Mouse (Mus musculus) midbrain, embryonic 10.5 days (tissue): ENCODE results near the gene Prkab2. TPM values are rescaled to one million over a fixed set of nuclear protein-coding genes. Genes with fewer than 3 reads are reported as not detected.

ENCODE experiments used
- DNase-seq: peaks from one replicate; pipeline ENCODE4 v3.0.0-alpha.2; 2017; ENCODE audit warnings: low spot score
- H3K27ac ChIP-seq: fragments of 300-500 bp; sonication (generic); replicated peaks from 2 replicates; pipeline ENCODE4 v1.5.1; 2016; ENCODE audit warnings: mild to moderate bottlenecking
- H3K27me3 ChIP-seq: fragments of 300-500 bp; sonication (generic); 2 replicates; pipeline ENCODE4 v1.6.1; 2016; ENCODE audit warnings: low read depth, mild to moderate bottlenecking; ENCODE audit not compliant: poor library complexity, severe bottlenecking
- H3K36me3 ChIP-seq: fragments of 300-500 bp; sonication (generic); 2 replicates; pipeline ENCODE4 v1.6.1; 2016; ENCODE audit warnings: mild to moderate bottlenecking, moderate library complexity
- H3K4me1 ChIP-seq: fragments of 300-500 bp; sonication (generic); 2 replicates; pipeline ENCODE4 v1.6.1; 2016
- H3K4me3 ChIP-seq: fragments of 300-500 bp; sonication (generic); 2 replicates; pipeline ENCODE4 v1.5.1; 2016; ENCODE audit warnings: mild to moderate bottlenecking, moderate library complexity
- H3K9me3 ChIP-seq: fragments of 300-500 bp; sonication (generic); replicated peaks from 2 replicates; pipeline ENCODE4 v1.6.1; 2016; ENCODE audit warnings: mild to moderate bottlenecking
- WGBS: fragments of 180-500 bp; shearing (Covaris S2); methylation state at CpG from one replicate; pipeline ENCODE4 v1.1.7; 2016; 5-methylcytosine and 5-hydroxymethylcytosine counted together
- microRNA-seq: library from miRNA; unstranded; fragments of <30 nt; microRNA quantifications from one replicate; pipeline ENCODE4, GENCODE M21; 2017
- polyA plus RNA-seq: library from polyadenylated mRNA; unstranded; fragments of >200 nt; fragmentation: Nextera tagmentation; extraction: Ambion mirVana; gene quantifications from 2 replicates; pipeline ENCODE4 v1.2.1, GENCODE M21; 2016

The Prkab2 gene
- polyA plus RNA-seq, 1 experiment from 2014 or later = 7.0 TPM

DNA sequence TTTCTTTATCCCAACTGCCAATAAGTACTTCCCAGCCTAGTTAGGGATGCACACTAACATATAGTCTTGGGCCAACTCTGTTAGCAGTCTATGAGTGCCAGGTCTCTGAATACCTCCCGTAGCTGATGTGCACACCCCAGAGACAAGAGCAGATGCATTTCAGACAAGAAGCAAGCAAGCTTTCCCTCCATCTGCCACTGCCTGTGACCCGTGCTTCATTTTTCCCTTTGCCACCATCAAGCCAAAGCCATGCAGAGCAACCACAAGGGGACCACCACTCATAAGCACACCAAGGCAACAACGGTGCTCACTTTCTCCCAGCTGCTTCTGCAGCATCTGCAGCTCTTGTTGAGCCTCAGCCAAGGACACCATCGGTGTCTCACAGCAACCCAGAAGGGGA, 48.6 kb downstream of the Prkab2 start:
- no peaks in the 10 kb centered on the region for H3K36me3 ChIP-seq
- H3K4me1 ChIP-seq = no peaks in the 10 kb centered on the region
- no peaks in the 10 kb centered on the region for H3K9me3 ChIP-seq
- no peak overlapping the region for H3K27ac ChIP-seq
- no peaks in the 10 kb centered on the region for H3K27me3 ChIP-seq
- H3K4me3 ChIP-seq = no peak overlapping the region
- WGBS = 94% methylated on average over 4 of the region's 4 CpGs
- no peak for DNase-seq

DNA sequence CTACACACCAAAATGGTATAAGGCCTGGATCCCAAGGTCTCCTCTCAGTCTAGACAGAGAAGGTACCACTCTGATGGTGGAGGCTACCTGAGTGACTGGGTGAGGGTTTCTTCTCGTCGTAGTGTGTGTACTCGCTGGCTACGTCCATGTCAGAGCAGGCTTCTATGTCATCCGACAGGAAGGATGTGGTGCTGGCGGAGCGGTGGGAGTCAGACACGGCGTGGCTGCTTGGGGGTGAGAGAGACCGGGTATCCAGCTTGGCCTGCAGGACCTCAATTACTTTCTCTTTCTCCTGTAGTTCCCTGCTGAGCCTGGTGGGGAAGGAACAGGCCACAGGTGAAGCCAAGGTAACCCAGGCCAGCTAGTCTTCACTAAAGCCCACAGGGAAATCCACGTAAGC, 52.1 kb downstream of the Prkab2 start:
- H3K9me3 ChIP-seq = no peaks in the 10 kb centered on the region
- WGBS = 91% methylated on average over 11 of the region's 11 CpGs

DNA sequence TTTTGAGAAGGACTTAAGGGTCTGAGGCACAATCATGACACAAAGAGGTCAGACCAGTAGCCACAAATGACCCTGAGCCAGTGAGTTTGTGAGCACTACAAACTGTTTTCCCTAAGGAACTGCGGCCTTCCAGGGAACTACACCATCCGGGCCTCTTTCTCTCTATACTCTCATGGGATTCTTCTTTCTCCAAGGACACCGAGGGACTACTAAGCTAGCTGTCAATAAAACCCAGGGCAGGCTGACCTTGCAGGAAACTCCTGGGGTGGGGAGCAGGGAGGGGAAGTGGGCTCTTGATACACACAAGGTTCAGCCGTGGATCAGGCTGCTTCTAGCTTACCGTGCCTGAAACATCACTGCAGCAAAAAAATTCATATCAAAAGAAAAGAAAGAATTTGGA, 52.9 kb downstream of the Prkab2 start:
- DNase-seq = no peak
- no peak overlapping the region for H3K4me3 ChIP-seq
- no peaks in the 10 kb centered on the region for H3K9me3 ChIP-seq
- no peaks in the 10 kb centered on the region for H3K4me1 ChIP-seq
- 64% methylated on average over 5 of the region's 5 CpGs for WGBS
- H3K27me3 ChIP-seq = no peaks in the 10 kb centered on the region
- no peak overlapping the region for H3K27ac ChIP-seq
- no peaks in the 10 kb centered on the region for H3K36me3 ChIP-seq

More for the DNA sequence above, 52.1 kb downstream of the Prkab2 start:
- no peak for DNase-seq
- no peaks in the 10 kb centered on the region for H3K4me1 ChIP-seq
- H3K36me3 ChIP-seq = no peaks in the 10 kb centered on the region
- H3K27me3 ChIP-seq = no peaks in the 10 kb centered on the region
- no peak overlapping the region for H3K4me3 ChIP-seq
- H3K27ac ChIP-seq = no peak overlapping the region

DNA sequence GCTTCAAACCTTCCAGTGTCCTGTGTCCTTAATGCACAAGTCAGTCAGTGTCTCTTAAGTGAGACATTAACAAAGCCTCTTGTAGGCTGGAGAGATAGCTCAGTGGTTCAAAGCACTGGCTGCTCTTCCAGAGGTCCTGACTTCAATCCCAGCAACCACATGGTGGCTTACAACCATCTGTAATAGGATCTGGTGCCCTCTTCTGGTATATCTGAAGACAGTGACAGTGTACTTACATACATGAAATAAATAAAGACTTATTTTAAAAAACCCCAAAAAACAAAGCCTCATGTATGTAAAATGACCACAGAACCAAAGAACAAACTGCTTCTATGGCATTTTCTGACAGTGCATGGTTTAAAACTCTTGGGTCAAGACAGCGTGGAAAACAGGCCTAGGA, 57.9 kb downstream of the Prkab2 start:
- no peaks in the 10 kb centered on the region for H3K27me3 ChIP-seq
- 78% methylated on average over 1 of the region's 1 CpGs for WGBS
- DNase-seq = no peak
- no peaks in the 10 kb centered on the region for H3K36me3 ChIP-seq
- H3K27ac ChIP-seq = no peak overlapping the region
- no peaks in the 10 kb centered on the region for H3K9me3 ChIP-seq
- H3K4me1 ChIP-seq = no peaks in the 10 kb centered on the region
- H3K4me3 ChIP-seq = no peak overlapping the region

DNA sequence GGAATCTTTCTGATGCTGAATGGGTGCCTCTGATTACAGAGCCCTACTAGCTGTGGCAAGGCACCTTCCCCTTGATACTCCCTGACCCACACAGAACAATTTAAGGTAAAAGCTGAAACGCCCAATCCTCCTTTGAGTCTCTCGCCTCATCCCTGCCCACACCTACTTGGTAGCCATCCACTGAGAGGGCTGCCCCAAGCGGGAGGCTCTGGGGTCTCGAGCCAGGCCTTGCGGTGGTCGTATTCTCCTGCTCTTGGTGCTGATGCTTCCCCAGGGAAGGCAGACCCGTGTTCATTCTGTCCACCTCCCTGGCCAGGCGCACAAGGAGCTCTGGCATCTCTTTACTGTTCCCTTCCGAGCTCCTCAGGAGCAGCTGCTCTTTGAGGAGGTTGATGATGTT, 61.1 kb downstream of the Prkab2 start:
- DNase-seq = no peak
- H3K4me1 ChIP-seq = no peaks in the 10 kb centered on the region
- WGBS = 91% methylated on average over 9 of the region's 9 CpGs
- H3K4me3 ChIP-seq = no peak overlapping the region
- no peak overlapping the region for H3K27ac ChIP-seq
- H3K36me3 ChIP-seq = no peaks in the 10 kb centered on the region
- no peaks in the 10 kb centered on the region for H3K27me3 ChIP-seq
- H3K9me3 ChIP-seq = peaks cover 18% of the 10 kb centered on the region

Small RNA genes within 50 kb of the gene (microRNA-seq; reads per million reads assigned to microRNA genes)
- gene Mir7225 = not detected

Other genes starting within 250 kb of the Prkab2 start
- gene Olfr1402, start 236.2 kb upstream of the Prkab2 start, polyA plus RNA-seq = not detected in 2 replicates
- gene Chd1l, start 48.0 kb upstream of the Prkab2 start, polyA plus RNA-seq = 22.6 and 23.3 TPM in 2 replicates
- 0.62 and 0.67 TPM in 2 replicates for gene Fmo5, start 29.4 kb upstream of the Prkab2 start, polyA plus RNA-seq
- gene Gm17651, start 16.5 kb downstream of the Prkab2 start, polyA plus RNA-seq = not detected in 2 replicates
- gene Pde4dip, start 230.5 kb downstream of the Prkab2 start, polyA plus RNA-seq = 18.5 and 22.8 TPM in 2 replicates
- gene Sec22b, start 243.0 kb downstream of the Prkab2 start, polyA plus RNA-seq = 111 and 116 TPM in 2 replicates